Mouse (Mus musculus) Patski (cell line): Measurements from ENCODE around the gene Atpif1. TPM values are rescaled to one million over a fixed set of nuclear protein-coding genes. Genes with fewer than 3 reads are reported as not detected.

Experiments used
- polyA plus RNA-seq: library from polyadenylated mRNA; unstranded; gene quantifications from one replicate; pipeline ENCODE4 v1.2.3, GENCODE M21; 2021

The Atpif1 gene
- polyA plus RNA-seq, 1 experiment from 2014 or later: 393 TPM

Other genes starting within 250 kb of the Atpif1 start
- gene Rab42, start 230.3 kb downstream of the Atpif1 start, polyA plus RNA-seq: not detected
- gene Trnau1ap, start 204.1 kb downstream of the Atpif1 start, polyA plus RNA-seq: 28.9 TPM
- 31.4 TPM for gene Rcc1, start 180.1 kb downstream of the Atpif1 start, polyA plus RNA-seq
- gene Phactr4, start 111.2 kb downstream of the Atpif1 start, polyA plus RNA-seq: 60.4 TPM
- 6.3 TPM for gene Med18, start 69.7 kb downstream of the Atpif1 start, polyA plus RNA-seq
- gene Sesn2, start 23.2 kb downstream of the Atpif1 start, polyA plus RNA-seq: 22.4 TPM
- gene Dnajc8, start 1.9 kb upstream of the Atpif1 start, polyA plus RNA-seq: 149 TPM
- gene Ptafr, start 30.4 kb upstream of the Atpif1 start, polyA plus RNA-seq: not detected
- 17.6 TPM for gene Eya3, start 105.3 kb upstream of the Atpif1 start, polyA plus RNA-seq
- 2.9 TPM for gene Xkr8, start 198.9 kb upstream of the Atpif1 start, polyA plus RNA-seq
- gene Smpdl3b, start 223.6 kb upstream of the Atpif1 start, polyA plus RNA-seq: 14.1 TPM
- gene Rpa2, start 234.7 kb upstream of the Atpif1 start, polyA plus RNA-seq: 15.5 TPM